Mouse (Mus musculus) embryo, embryonic 10 days (tissue): Measurements from ENCODE around the gene Gcgr.
"Not testable (repeated sequence)": the region's sequence is repeated elsewhere in the genome, so short reads cannot be mapped to it uniquely, and the experiment has no call there.

Experiments used
- DNase-seq: peaks from one replicate; pipeline ENCODE4 v3.0.0-alpha.2; 2015; ENCODE audit warnings: low spot score

Gene Gcgr

DNA sequence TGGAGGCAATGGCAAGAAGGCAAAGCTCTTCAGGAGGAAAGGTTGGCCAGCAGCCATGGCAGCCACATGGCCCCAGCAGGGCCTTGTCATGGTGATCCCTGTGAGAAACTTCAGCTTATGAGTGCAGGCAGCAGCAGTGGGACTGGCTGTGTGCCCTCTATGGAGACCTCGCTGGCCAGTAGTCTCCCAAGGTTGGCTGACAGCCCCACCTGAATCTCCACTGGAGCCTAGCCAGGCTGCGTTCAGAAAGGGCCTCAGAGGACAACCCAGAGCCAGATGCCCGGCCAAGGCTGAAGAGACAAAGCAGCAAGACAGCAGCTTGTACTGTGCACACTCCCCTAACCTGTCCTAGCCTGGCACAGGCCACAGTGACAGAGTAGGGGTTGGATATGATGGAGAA lies 8.0 kb downstream of the Gcgr start:
- no peak for DNase-seq

DNA sequence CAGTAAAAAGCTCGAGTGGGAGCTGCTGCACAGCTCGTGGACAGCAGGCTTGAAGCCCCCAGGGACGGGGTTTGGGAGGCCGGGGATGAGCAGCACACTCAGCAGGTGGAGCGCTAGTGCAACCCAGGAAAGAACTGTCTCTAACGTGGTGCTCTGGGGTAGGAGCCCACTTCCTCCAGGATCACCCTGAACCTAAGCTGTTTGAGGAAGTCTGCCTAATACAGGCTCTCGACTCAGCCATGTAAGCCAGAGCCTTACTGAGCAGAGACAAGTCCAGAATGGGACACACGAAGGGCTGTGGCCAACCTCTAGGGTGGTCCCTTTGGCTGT lies 8.4 kb downstream of the Gcgr start:
- DNase-seq, result no peak

GRCm38 (mm10) chr11:120539285-120540014 lies 9.0 kb downstream of the Gcgr start:
- peak; percentile 42 for DNase-seq

GRCm38 (mm10) chr11:120541907-120542306 lies 11.4 kb downstream of the Gcgr start:
- DNase-seq, result peak; percentile 63

DNA sequence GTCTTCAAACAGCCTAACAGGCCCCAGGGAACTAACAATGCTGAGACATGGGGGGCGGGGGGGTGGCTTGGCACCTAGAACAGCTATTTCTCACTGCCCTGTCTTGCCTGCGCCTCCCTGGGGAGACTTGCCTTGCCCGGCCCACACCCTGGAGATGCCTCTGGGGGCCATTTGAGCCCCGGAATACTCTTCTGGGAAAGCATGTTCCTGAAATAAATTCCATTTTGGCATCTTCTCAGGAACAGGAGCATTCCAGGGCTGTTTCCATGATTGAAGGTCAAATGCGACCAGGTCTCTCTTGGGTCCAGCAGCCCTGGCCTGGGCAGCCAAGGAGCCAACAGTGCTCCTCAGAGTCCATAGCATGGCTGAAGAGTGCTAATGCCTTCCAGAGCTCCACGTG lies 11.9 kb downstream of the Gcgr start:
- DNase-seq, result no peak

- no peak for DNase-seq
Observed at GRCm38 (mm10) chr11:120545964-120546363, 15.5 kb downstream of the Gcgr start.

- DNase-seq, result no peak
Observed at GRCm38 (mm10) chr11:120547469-120547868, 17.0 kb downstream of the Gcgr start.

- no peak for DNase-seq
Observed at GRCm38 (mm10) chr11:120548214-120548613, 17.7 kb downstream of the Gcgr start.

DNA sequence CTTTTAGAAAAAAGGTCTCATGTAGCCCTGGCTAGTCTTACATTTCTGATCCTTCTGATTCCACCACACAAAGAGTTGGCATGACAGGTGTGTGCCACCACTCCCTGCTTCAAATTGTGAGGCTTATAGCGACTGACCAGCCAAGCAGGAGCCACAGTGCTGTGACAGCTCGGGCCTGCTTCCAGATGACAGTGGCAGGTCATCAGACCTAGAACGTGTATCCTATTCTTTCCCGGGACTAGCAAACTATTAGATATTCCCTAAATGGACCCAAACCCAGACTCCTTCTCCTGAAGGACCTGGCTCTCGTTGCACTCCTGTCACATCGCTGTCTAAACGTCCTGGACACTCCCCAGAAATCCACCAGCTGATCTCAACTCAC lies 18.3 kb downstream of the Gcgr start:
- no peak for DNase-seq

- DNase-seq, result peak; percentile 96
Observed at GRCm38 (mm10) chr11:120549168-120549945, 18.9 kb downstream of the Gcgr start, which contains the start of gene Mcrip1. Gene Mcrip1, minus strand, starts transcription at chr11:120549727.

- no peak for DNase-seq
Observed at GRCm38 (mm10) chr11:120549986-120550809, 19.7 kb downstream of the Gcgr start.

DNA sequence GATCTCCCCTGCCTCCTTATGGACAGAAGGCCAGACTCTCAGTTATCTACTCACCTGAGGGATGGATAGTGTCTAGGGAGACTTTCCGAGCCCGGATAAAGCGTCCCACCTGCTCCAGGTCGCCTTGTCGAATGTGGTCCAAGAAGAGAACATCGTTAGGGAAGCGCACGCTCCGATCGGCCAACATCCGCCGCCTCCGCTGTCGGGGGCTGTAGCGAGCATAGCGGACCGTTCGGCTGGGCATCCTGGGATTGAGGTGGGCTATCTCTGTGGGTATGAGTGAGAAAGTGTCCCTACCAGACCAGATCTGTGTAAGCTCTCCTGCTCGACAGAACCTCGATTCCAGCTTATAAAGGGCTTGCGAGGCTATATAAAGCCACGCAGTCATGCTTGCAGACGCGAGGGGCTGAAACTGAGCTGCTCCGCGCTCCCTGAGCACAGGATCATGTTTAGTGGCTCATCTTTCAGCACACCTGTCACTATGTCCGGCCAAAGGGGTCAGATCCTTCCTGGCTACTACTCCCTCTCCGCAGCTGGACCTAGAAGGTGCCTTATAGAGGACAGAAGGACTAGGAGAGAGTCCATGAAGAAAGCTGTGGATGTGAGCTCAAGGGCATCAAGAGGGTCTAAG lies 20.4 kb downstream of the Gcgr start, which contains the start of gene Ppp1r27:
TSS of gene Ppp1r27 (minus strand) at position 323 of the 631 bp plus-strand sequence.
- no peak for DNase-seq

- DNase-seq, result no peak
Observed at GRCm38 (mm10) chr11:120552736-120553135, 22.2 kb downstream of the Gcgr start.

GRCm38 (mm10) chr11:120554834-120555233 lies 24.3 kb downstream of the Gcgr start:
- DNase-seq, result no peak

DNA sequence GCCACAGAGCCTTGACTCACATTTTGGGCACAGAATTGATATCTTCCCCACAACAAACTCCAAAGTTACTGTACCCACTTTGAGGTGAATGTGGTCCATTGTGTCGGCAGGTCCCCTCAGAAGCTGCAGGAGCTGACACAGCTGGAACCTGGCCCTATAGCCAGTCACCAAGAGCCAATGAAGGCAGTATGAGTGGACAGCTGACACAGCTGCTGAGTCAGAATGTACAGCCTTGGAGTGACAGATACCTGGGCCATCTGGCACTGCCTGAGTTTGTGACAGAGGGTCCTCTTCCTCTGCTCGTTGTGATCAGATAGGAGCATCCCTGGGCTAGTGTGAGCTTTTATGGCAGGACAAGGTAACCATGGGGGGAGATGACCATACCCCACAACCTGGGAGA lies 24.8 kb downstream of the Gcgr start:
- no peak for DNase-seq

DNA sequence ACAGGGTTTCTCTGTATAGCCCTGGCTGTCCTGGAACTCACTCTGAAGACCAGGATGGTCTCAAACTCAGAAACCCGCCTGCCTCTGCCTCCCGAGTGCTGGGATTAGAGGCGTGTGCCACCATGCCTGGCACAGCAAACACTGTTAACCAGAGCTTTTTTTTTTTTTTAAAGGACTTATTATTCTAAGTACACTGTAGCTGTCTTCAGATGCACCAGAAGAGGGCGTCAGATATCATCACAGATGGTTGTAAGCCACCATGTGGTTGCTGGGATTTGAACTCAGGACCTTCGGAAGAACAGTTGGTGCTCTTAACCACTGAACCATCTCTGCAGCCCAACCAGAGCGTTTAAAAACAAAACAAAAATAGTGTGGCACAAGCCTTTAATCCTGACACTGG lies 28.3 kb downstream of the Gcgr start:
- DNase-seq, result not testable (repeated sequence)

GRCm38 (mm10) chr11:120560952-120561728 lies 30.6 kb downstream of the Gcgr start:
- DNase-seq, result no peak

DNA sequence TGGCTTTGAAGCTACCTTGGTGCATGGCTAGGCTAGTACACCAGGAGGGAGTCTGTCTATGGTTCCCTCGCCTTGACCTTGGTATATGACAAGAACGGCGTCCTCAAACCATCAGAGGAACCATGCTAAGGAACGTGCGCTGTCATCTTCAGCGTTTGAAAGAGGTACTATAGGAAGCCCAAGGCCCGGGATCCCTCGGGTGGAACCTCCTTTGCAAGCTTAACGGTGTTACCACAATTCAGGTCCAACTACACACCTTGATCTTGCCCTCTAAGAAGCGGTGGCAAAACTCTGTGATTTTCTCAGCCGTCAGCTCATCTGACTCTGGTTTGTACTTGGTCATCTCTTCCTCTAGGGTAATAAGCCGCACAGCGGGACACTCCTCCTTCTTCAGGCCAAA lies 32.5 kb downstream of the Gcgr start:
- DNase-seq, result no peak

DNA sequence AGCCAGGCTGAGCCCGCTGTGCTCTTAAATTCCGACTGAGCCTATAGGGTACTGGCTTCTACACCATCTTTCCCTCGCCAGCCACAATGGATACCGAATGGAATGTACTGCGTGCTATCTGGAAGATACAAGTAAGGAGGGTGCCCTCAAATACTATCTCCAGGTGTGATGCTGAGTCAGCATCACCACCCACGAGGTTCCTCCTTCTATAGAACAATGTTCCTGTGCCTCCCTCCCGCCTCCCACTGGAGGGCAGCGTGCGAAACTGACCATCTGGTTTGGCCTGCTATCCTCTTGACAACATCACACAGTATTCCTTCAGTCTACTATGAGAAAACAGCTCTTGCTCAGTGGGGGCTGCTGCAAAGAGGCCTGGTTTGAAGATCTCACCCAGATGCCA lies 34.6 kb downstream of the Gcgr start:
- no peak for DNase-seq

- no peak for DNase-seq
Observed at GRCm38 (mm10) chr11:120568324-120568723, 37.8 kb downstream of the Gcgr start.

- DNase-seq, result no peak
Observed at GRCm38 (mm10) chr11:120571122-120571521, 40.6 kb downstream of the Gcgr start.
